Mouse (Mus musculus) heart, embryonic 12.5 days (tissue): ENCODE results near the gene Stk11. TPM values are rescaled to one million over a fixed set of nuclear protein-coding genes. Genes with fewer than 3 reads are reported as not detected.
A peak's percentile ranks its signal among the peaks of the same experiment; 100 is the strongest.

Source experiments
- ATAC-seq: fragments of 200-750 bp; cut with Nextera tagmentation; 2 replicates; pipeline ENCODE4 v1.8.0; 2017; ENCODE audit warnings: moderate TSS enrichment, moderate library complexity; ENCODE audit not compliant: insufficient number of reproducible peaks, low FRiP score
- H3K27ac ChIP-seq: fragments of 300-500 bp; sonication (generic); 2 replicates; pipeline ENCODE4 v1.5.1; 2016; ENCODE audit warnings: mild to moderate bottlenecking, moderate library complexity; ENCODE audit not compliant: poor library complexity, severe bottlenecking
- H3K27me3 ChIP-seq: fragments of 300-500 bp; sonication (generic); replicated peaks from 2 replicates; pipeline ENCODE4 v1.6.1; 2016; ENCODE audit warnings: mild to moderate bottlenecking, moderate library complexity
- H3K36me3 ChIP-seq: fragments of 300-500 bp; sonication (generic); 2 replicates; pipeline ENCODE4 v1.6.1; 2016; ENCODE audit warnings: mild to moderate bottlenecking, moderate library complexity
- H3K4me1 ChIP-seq: fragments of 300-500 bp; sonication (generic); replicated peaks from 2 replicates; pipeline ENCODE4 v1.6.1; 2016; ENCODE audit warnings: mild to moderate bottlenecking
- H3K4me2 ChIP-seq: fragments of 300-500 bp; sonication (generic); 2 replicates; pipeline ENCODE4 v1.6.1; 2016; ENCODE audit warnings: mild to moderate bottlenecking, moderate library complexity
- H3K4me3 ChIP-seq: fragments of 300-500 bp; sonication (generic); 2 replicates; pipeline ENCODE4 v1.5.1; 2016; ENCODE audit warnings: mild to moderate bottlenecking
- H3K9ac ChIP-seq: fragments of 300-500 bp; sonication (generic); 2 replicates; pipeline ENCODE4 v1.6.1; 2016; ENCODE audit warnings: mild to moderate bottlenecking, moderate library complexity
- H3K9me3 ChIP-seq: fragments of 300-500 bp; sonication (generic); replicated peaks from 2 replicates; pipeline ENCODE4 v1.6.1; 2016; ENCODE audit warnings: mild to moderate bottlenecking, moderate library complexity
- WGBS: fragments of 180-500 bp; shearing (Covaris S2); methylation state at CpG from one replicate; pipeline ENCODE4 v1.1.7; 2016; 5-methylcytosine and 5-hydroxymethylcytosine counted together
- polyA plus RNA-seq: library from polyadenylated mRNA; unstranded; fragments of >200 nt; fragmentation: Nextera tagmentation; extraction: Ambion mirVana; gene quantifications from 2 replicates; pipeline ENCODE4 v1.2.1, GENCODE M21; 2016

Gene Stk11
- polyA plus RNA-seq, 1 experiment from 2014 or later = 10.8 TPM

GRCm38 (mm10) chr10:80131316-80131951 is 15.8 kb downstream of the Stk11 start:
- WGBS = 23% methylated on average over 55 of the region's 55 CpGs
- peaks cover 67% of the 10 kb centered on the region for H3K36me3 ChIP-seq
- H3K4me2 ChIP-seq = peak overlapping the region; percentile 47
- 0 out of 2 replicates have a peak overlapping the region, but pooled peaks have one; percentile 6 for H3K4me3 ChIP-seq
- 0 out of 2 replicates have a peak, but pooled peaks cover 4% of the 10 kb centered on the region for H3K9me3 ChIP-seq
- peaks cover 22% of the 10 kb centered on the region for H3K27me3 ChIP-seq
- no peak overlapping the region for H3K27ac ChIP-seq
- H3K4me1 ChIP-seq = peaks cover 28% of the 10 kb centered on the region
- no peak; the same call in 1 of the 2 replicates for ATAC-seq
- 0 out of 2 replicates have a peak overlapping the region, but pooled peaks have one; percentile 6 for H3K9ac ChIP-seq

GRCm38 (mm10) chr10:80131952-80132350 is 16.3 kb downstream of the Stk11 start:
- 46% methylated on average over 27 of the region's 27 CpGs for WGBS
- H3K27ac ChIP-seq = no peak overlapping the region
- no peak overlapping the region for H3K9ac ChIP-seq
- H3K4me1 ChIP-seq = peaks cover 33% of the 10 kb centered on the region
- peaks cover 27% of the 10 kb centered on the region for H3K27me3 ChIP-seq
- peaks cover 62% of the 10 kb centered on the region for H3K36me3 ChIP-seq
- no peak for ATAC-seq
- H3K4me3 ChIP-seq = no peak overlapping the region
- H3K9me3 ChIP-seq = 0 out of 2 replicates have a peak, but pooled peaks cover 4% of the 10 kb centered on the region
- peak overlapping the region; percentile 47 for H3K4me2 ChIP-seq

DNA sequence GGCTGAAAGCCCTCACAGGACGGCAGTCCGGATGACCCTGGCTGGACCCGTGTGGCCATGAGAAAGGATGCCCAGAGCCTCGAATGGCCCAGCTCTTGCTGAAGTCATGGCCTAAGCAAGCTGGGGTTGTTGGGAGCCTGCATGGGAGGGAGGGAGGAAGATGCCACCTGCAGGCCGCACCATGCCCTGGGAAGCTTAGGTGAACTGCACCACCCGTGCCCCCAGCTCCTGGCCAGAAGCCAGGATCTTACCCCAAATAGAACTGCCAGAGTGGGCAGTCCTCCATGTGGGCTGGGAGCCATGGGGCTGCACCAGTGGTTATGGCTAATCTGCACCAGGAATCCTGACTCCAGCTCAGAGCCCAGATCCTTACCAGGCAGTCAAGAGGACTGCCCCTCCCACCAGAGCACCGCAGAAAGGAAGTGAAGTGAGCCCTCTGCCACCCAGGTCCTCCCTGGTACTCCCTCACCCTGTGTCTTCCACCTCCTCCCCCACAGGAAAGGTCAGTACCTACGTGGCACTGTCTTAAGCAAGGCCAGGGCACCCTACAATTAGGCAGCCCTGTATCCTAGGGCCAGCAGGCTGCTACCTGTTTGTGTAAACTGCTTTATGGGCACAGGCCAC is 17.7 kb downstream of the Stk11 start:
- ATAC-seq = no peak
- Histone ChIP-seq H3K4me2 (no peak overlapping the region), H3K27ac (no peak overlapping the region), H3K4me1 (peaks cover 47% of the 10 kb centered on the region), H3K9ac (no peak overlapping the region), H3K4me3 (no peak overlapping the region), H3K36me3 (peaks cover 48% of the 10 kb centered on the region), H3K9me3 (0 out of 2 replicates have a peak, but pooled peaks cover 4% of the 10 kb centered on the region), H3K27me3 (peaks cover 41% of the 10 kb centered on the region)
- 71% methylated on average over 8 of the region's 8 CpGs for WGBS

DNA sequence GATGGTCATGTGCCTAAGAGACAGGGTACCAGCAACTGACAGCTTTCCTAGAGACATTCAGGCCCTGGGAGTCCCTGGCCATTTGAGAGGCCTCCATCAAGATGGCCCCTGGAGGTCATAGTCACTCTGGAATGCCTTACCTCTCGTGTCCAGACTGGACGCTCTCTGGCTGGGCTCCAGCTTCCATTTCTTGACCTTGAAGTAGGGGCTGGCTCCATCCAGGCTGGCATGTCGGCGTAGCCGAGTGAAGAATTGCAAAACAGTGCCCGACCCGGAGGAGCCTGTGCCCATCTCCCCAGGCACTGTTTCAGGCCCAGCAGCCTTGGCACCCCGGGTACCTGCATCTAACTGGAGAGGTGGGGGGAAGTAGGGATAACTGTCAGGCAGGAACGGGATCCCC is 18.8 kb downstream of the Stk11 start:
- no peak for ATAC-seq
- Histone ChIP-seq H3K27ac (no peak overlapping the region), H3K4me3 (no peak overlapping the region), H3K9ac (no peak overlapping the region), H3K27me3 (peaks cover 43% of the 10 kb centered on the region), H3K9me3 (0 out of 2 replicates have a peak, but pooled peaks cover 4% of the 10 kb centered on the region), H3K4me1 (peaks cover 57% of the 10 kb centered on the region), H3K36me3 (peaks cover 37% of the 10 kb centered on the region), H3K4me2 (no peak overlapping the region)
- 81% methylated on average over 9 of the region's 9 CpGs for WGBS

DNA sequence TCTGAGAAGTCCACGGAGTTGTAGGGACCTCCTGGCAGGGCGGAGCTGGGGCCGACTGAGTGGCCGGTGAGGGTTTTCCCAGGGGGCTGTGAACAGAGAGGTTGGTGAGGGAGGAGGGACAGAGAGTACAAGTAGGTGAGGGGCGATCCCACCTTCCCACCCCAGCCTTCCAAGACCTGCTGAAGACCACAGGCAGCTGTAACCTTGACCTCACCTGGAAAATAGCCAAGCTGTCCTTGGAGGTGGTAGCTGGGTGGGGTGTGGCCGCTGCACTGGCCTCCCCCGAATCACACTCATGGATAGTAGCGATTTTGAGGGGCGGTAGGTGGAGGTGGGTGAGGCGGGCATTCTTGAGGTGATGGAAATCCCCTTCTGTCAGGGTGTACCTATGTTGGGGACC is 19.6 kb downstream of the Stk11 start:
- no peak for ATAC-seq
- Histone ChIP-seq H3K4me2 (no peak overlapping the region), H3K4me1 (peaks cover 60% of the 10 kb centered on the region), H3K4me3 (no peak overlapping the region), H3K27me3 (peaks cover 43% of the 10 kb centered on the region), H3K36me3 (peaks cover 30% of the 10 kb centered on the region), H3K27ac (no peak overlapping the region), H3K9ac (no peak overlapping the region), H3K9me3 (0 out of 2 replicates have a peak, but pooled peaks cover 4% of the 10 kb centered on the region)
- WGBS = 82% methylated on average over 10 of the region's 10 CpGs

DNA sequence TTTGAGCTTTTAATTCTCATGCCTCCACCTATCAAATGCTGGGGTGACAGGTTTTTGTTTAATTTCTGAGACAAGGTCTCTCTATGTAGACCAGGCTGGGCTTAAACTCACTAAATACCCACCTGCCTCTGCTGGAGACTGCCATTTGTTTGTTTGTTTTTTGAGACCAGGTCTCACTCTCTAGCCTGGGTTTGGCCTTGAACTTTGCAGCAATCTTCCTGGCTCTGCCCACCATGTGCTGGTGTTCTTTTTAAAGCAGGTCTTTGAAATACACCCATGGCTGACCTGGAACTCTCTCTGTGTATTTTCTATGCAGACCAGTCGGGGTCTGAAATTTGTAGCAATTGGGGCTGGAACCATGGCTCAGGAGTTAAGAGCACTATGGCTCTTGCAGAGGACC is 20.0 kb downstream of the Stk11 start:
- H3K4me2 ChIP-seq = no peak overlapping the region
- H3K36me3 ChIP-seq = peaks cover 25% of the 10 kb centered on the region
- no peak for ATAC-seq
- peaks cover 43% of the 10 kb centered on the region for H3K27me3 ChIP-seq
- 0 out of 2 replicates have a peak, but pooled peaks cover 4% of the 10 kb centered on the region for H3K9me3 ChIP-seq
- peaks cover 61% of the 10 kb centered on the region for H3K4me1 ChIP-seq
- no peak overlapping the region for H3K4me3 ChIP-seq
- no peak overlapping the region for H3K27ac ChIP-seq
- no peak overlapping the region for H3K9ac ChIP-seq
- WGBS = 94% methylated on average over 1 of the region's 1 CpGs

DNA sequence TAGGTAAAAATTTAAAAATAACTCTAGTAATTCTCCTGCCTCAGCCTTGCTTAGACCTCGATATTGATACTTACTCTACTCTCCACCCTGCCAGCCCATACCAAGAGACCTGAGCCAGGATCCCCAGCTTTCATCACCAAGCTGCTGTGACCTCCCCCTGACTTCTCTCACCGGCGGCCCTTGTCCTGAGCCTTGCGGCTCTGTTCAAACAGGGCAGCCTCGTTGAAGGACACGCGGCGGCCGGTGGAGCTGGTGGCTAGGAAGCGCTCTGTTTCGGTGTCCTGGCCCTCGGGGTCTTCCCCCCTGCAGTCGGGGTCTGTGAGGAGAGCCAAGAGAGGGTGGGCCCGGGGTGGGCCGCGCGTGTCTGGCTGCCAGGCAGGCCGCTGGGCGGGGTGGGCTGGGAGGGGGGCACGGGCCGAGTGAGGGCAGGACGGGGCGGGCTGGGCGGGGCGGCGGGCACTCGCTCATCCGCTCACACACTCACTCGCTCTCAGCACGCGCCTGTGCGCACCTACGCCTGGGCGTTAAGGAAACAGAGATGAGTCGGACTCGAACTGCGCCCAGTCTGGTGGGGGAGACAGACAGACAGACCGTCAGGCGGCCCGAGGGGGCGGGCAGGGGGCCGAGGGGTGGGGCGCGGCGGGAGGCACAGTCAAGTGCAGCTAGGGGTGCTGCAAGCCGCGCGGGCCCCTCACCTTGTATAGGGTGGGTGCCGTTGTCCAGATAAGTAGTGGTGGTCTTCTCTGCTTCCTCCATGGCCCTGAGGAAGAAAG is 20.8 kb downstream of the Stk11 start:
- H3K36me3 ChIP-seq = peaks cover 18% of the 10 kb centered on the region
- peaks cover 59% of the 10 kb centered on the region for H3K4me1 ChIP-seq
- ATAC-seq = no peak
- H3K9ac ChIP-seq = peak overlapping the region; percentile 29; the same call in 1 of the 2 replicates
- no peak overlapping the region for H3K27ac ChIP-seq
- peaks cover 41% of the 10 kb centered on the region for H3K27me3 ChIP-seq
- peak overlapping the region; percentile 79 for H3K4me3 ChIP-seq
- 12% methylated on average over 43 of the region's 49 CpGs for WGBS
- H3K4me2 ChIP-seq = peak overlapping the region; percentile 100
- H3K9me3 ChIP-seq = 0 out of 2 replicates have a peak, but pooled peaks cover 4% of the 10 kb centered on the region

GRCm38 (mm10) chr10:80136952-80137625 is 21.5 kb downstream of the Stk11 start:
- Histone ChIP-seq H3K4me3 (peak overlapping the region; percentile 79), H3K27ac (no peak overlapping the region), H3K9me3 (0 out of 2 replicates have a peak, but pooled peaks cover 4% of the 10 kb centered on the region), H3K4me1 (peaks cover 52% of the 10 kb centered on the region), H3K9ac (peak overlapping the region; percentile 90), H3K36me3 (peaks cover 11% of the 10 kb centered on the region), H3K27me3 (peaks cover 41% of the 10 kb centered on the region), H3K4me2 (peak overlapping the region; percentile 100)
- WGBS = 5% methylated on average over 29 of the region's 29 CpGs
- ATAC-seq = no peak

DNA sequence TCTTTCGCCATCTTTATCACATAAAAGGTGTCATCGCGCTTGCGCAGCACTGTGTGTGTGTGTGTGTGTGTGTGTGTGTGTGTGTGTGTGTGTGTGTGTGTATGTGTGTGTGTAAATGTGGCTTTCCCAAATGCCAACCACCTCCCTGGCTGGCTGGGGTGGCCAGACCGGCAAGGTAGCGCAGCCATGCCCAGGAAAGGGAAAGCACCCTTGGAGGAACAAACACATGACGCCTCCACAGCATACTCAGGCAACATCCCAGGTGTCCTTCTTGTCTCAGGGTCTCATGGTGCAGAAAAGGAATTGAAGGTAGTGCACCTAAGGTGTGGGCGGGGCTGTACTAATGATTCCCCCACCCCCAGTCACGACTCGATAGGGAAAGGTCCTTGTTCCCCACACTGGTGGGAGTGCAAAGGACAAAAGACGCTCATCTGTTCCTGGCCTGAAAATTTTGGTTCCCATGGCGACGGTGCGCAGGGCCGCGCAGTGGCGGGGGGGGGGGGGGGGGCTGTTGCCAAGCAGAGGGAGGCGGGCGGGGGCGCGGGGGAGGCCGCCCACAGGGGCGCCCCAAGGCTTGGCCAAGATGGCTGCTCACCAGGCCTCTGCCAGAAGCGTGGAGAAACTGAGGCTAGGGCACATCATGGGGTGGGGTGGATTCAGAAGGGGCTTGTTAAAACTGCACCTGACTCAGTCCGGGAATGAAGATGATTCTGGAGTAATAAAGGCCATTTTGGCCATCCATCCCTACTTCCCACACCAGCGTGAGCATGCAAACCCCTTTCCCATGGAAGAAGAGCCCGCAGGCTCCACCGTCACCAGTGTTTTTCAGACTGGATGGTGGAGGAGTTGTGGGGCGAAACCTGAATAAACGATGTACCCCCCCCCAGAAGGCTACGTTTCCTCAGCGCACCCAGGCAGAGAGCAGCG is 22.3 kb downstream of the Stk11 start:
- Histone ChIP-seq H3K27ac (no peak overlapping the region), H3K4me1 (peaks cover 51% of the 10 kb centered on the region), H3K9ac (peak overlapping the region; percentile 90), H3K27me3 (peaks cover 41% of the 10 kb centered on the region), H3K9me3 (0 out of 2 replicates have a peak, but pooled peaks cover 4% of the 10 kb centered on the region), H3K4me2 (peak overlapping the region; percentile 100), H3K36me3 (peaks cover 3% of the 10 kb centered on the region; the same call in 1 of the 2 replicates), H3K4me3 (peak overlapping the region; percentile 79)
- no peak for ATAC-seq
- WGBS = 5% methylated on average over 31 of the region's 33 CpGs
